Mouse (Mus musculus): ENCODE measurements around the gene Alyref. TPM values are rescaled to one million over a fixed set of nuclear protein-coding genes. Genes with fewer than 3 reads are reported as not detected.

Gene Alyref
- polyA plus RNA-seq, 1 experiment, result 588 TPM

GRCm38 (mm10) chr11:120573585-120574277, 24.4 kb downstream of the Alyref start:
- no peak for TF ChIP-seq GATA1 (IDR thresholded peaks at IDR 0.05; ENCODE audit: low read length)

GRCm38 (mm10) chr11:120572752-120573584, 25.2 kb downstream of the Alyref start, which contains the start of gene P4hb:
Gene P4hb, minus strand, starts transcription at chr11:120573253.
- no peak for TF ChIP-seq GATA1 (IDR thresholded peaks at IDR 0.05; ENCODE audit: low read length)

- TF ChIP-seq GATA1 (IDR thresholded peaks at IDR 0.05; ENCODE audit: low read length), result no peak
Observed at GRCm38 (mm10) chr11:120572417-120572751, 25.8 kb downstream of the Alyref start.

GRCm38 (mm10) chr11:120571754-120572416, 26.3 kb downstream of the Alyref start:
- TF ChIP-seq GATA1 (IDR thresholded peaks at IDR 0.05; ENCODE audit: low read length), result no peak

GRCm38 (mm10) chr11:120571122-120571521, 27.0 kb downstream of the Alyref start:
- no peak for TF ChIP-seq GATA1 (IDR thresholded peaks at IDR 0.05; ENCODE audit: low read length)

GRCm38 (mm10) chr11:120568324-120568723, 29.8 kb downstream of the Alyref start:
- TF ChIP-seq GATA1 (IDR thresholded peaks at IDR 0.05; ENCODE audit: low read length), result no peak

GRCm38 (mm10) chr11:120565114-120565513, 33.1 kb downstream of the Alyref start:
- TF ChIP-seq GATA1 (IDR thresholded peaks at IDR 0.05; ENCODE audit: low read length), result no peak

- no peak for TF ChIP-seq GATA1 (IDR thresholded peaks at IDR 0.05; ENCODE audit: low read length)
Observed at GRCm38 (mm10) chr11:120562949-120563348, 35.2 kb downstream of the Alyref start.

- TF ChIP-seq GATA1 (IDR thresholded peaks at IDR 0.05; ENCODE audit: low read length), result no peak
Observed at GRCm38 (mm10) chr11:120560952-120561728, 37.0 kb downstream of the Alyref start.

GRCm38 (mm10) chr11:120555260-120555659, 42.9 kb downstream of the Alyref start:
- no peak for TF ChIP-seq GATA1 (IDR thresholded peaks at IDR 0.05; ENCODE audit: low read length)

- TF ChIP-seq GATA1 (IDR thresholded peaks at IDR 0.05; ENCODE audit: low read length), result no peak
Observed at GRCm38 (mm10) chr11:120554834-120555233, 43.3 kb downstream of the Alyref start.

- no peak for TF ChIP-seq GATA1 (IDR thresholded peaks at IDR 0.05; ENCODE audit: low read length)
Observed at GRCm38 (mm10) chr11:120552736-120553135, 45.4 kb downstream of the Alyref start.

- no peak for TF ChIP-seq GATA1 (IDR thresholded peaks at IDR 0.05; ENCODE audit: low read length)
Observed at GRCm38 (mm10) chr11:120550810-120551440, 47.2 kb downstream of the Alyref start, which contains the start of gene Ppp1r27. Gene Ppp1r27, minus strand, starts transcription at chr11:120551132.

- no peak for TF ChIP-seq GATA1 (IDR thresholded peaks at IDR 0.05; ENCODE audit: low read length)
Observed at GRCm38 (mm10) chr11:120549986-120550809, 48.0 kb downstream of the Alyref start.
